Comparison of ENCODE assay signal across 22 mouse cellular contexts in the genomic region with DNA sequence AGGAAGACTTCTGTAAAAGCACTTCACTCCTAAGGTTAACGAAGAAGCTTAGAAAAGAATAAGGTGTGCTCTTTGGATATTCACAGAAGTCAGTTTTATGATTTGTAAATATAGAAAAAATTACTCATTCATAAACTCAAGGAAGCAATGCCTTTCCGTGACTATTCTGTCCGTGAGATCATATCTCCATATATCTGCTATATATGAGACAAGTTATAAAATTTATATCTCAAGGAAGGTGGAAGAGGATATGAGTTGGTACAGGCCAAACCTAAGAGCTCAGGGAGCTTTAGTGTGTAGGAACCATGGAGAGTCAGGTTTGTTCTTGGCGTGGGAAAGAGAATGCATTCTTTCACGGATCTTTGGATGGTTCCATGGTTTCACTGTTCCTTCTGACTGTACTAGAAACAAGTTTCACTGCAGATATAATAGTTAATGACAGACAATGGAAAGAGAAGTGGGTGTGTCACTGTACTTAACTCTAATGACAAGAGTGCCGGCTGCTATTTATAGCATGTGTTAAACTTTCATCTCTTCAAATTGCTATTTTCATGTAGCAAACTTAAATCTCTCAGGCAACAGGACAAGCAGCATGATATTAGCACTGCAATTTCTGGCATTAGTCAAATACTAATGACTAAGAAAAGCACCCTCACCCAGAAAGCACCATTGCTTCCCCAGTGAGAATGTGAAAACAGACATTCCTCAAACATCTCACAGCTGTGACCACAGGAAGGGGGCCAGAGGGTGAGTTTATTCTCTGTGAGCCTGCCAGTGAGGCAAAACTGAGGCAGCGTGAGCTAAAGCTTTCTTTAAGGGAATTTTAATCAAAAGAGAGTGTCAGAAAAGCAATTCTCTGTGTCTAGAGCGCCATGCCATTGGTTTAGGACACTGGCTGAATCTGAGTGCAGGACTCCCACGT.
A peak's percentile ranks its signal among the peaks of the same experiment; 100 is the strongest.
DNase-seq lines count a peak whose midpoint lies in the region; ATAC-seq and TF ChIP-seq lines count a peak whose summit lies in the region.
"Had no signal": no experiment of that assay in that cellular context is flagged by ENCODE, and none has a peak within 500 bp of the region (broad histone marks: within the 10 kb centered on the region; RNA-seq: fewer than 3 reads in every experiment).

No protein-coding gene starts in this region.

- no peaks in the 10 kb centered on the region for H3K4me1 ChIP-seq in embryonic facial prominence, embryonic 14.5 days (ENCODE audit: control insufficient read depth, insufficient read depth, low read length)
- no peaks in the 10 kb centered on the region for H3K4me1 ChIP-seq in embryonic facial prominence, embryonic 10.5 days
- H3K4me1 ChIP-seq in heart, embryonic 16.5 days (ENCODE audit: control insufficient read depth, insufficient read depth, low read length): peaks cover 9% of the 10 kb centered on the region; the same call in 1 of the 2 replicates
- no peaks in the 10 kb centered on the region for H3K4me1 ChIP-seq in stomach, embryonic 15.5 days
- no peaks in the 10 kb centered on the region for H3K4me1 ChIP-seq in cerebellum, adult 2 months (ENCODE audit: control insufficient read depth, insufficient read depth, low read length)
- H3K4me1 ChIP-seq: hindbrain, embryonic 10.5 days; liver, embryonic 12.5 days; midbrain, embryonic 12.5 days; neural tube, embryonic 13.5 days had no signal

- no peak for ATAC-seq in embryonic facial prominence, embryonic 14.5 days (ENCODE audit: low read depth)
- no peak for ATAC-seq in heart, embryonic 16.5 days (replicated peaks; ENCODE audit: extremely low read depth, insufficient read depth, low FRiP score)
- ATAC-seq in stomach, embryonic 15.5 days (ENCODE audit: insufficient read depth, low FRiP score, low read depth): no peak
- ATAC-seq: hindbrain, postnatal 0 days; liver, embryonic 12.5 days had no signal

- no peak overlapping the region for H3K27ac ChIP-seq in embryonic facial prominence, embryonic 14.5 days (replicated peaks; ENCODE audit: low read depth, low read length)
- no peak overlapping the region for H3K27ac ChIP-seq in embryonic facial prominence, embryonic 10.5 days (replicated peaks)
- 0 out of 2 replicates have a peak overlapping the region, but pooled peaks have one; percentile 24 for H3K27ac ChIP-seq in heart, embryonic 16.5 days (ENCODE audit: low read length)
- H3K27ac ChIP-seq in stomach, embryonic 15.5 days: peak overlapping the region; percentile 57; the same call in 1 of the 2 replicates
- H3K27ac ChIP-seq in cerebellum, adult 2 months (ENCODE audit: insufficient read depth, low read length): no peak overlapping the region
- H3K27ac ChIP-seq: heart, adult 2 months; hindbrain, embryonic 10.5 days; hindbrain, postnatal 0 days; liver, embryonic 12.5 days; midbrain, embryonic 12.5 days; neural tube, embryonic 13.5 days had no signal

- H3K4me2 ChIP-seq in embryonic facial prominence, embryonic 14.5 days (ENCODE audit: low read depth, low read length): no peak overlapping the region
- H3K4me2 ChIP-seq in heart, embryonic 16.5 days (ENCODE audit: low read depth, low read length): no peak overlapping the region
- no peak overlapping the region for H3K4me2 ChIP-seq in stomach, embryonic 15.5 days
- H3K4me2 ChIP-seq: liver, embryonic 12.5 days; midbrain, embryonic 12.5 days; neural tube, embryonic 13.5 days had no signal

- no peak overlapping the region for H3K9ac ChIP-seq in embryonic facial prominence, embryonic 14.5 days (ENCODE audit: low read depth, low read length)
- H3K9ac ChIP-seq in heart, embryonic 16.5 days (ENCODE audit: low read length): no peak overlapping the region
- no peak overlapping the region for H3K9ac ChIP-seq in stomach, embryonic 15.5 days
- H3K9ac ChIP-seq: liver, embryonic 12.5 days; midbrain, embryonic 12.5 days; neural tube, embryonic 13.5 days had no signal

- no peak for TF ChIP-seq POLR2A in cerebellum, adult 2 months (IDR thresholded peaks at IDR 0.05; ENCODE audit: borderline replicate concordance, insufficient read depth, low read length)

- WGBS in embryonic facial prominence, embryonic 14.5 days: 73% methylated on average over 9 of the region's 9 CpGs
- WGBS in embryonic facial prominence, embryonic 10.5 days: 82% methylated on average over 9 of the region's 9 CpGs
- WGBS in heart, embryonic 16.5 days: 63% methylated on average over 9 of the region's 9 CpGs
- WGBS in stomach, embryonic 15.5 days: 72% methylated on average over 9 of the region's 9 CpGs
- 79% methylated on average over 9 of the region's 9 CpGs for whole genome bisulfite sequencing in cerebellum, adult 2 months

- no peak for TF ChIP-seq CTCF in cerebellum, adult 2 months (IDR thresholded peaks at IDR 0.05; ENCODE audit: borderline replicate concordance, insufficient read depth, low read depth, low read length)

- H3K27me3 ChIP-seq in embryonic facial prominence, embryonic 14.5 days (replicated peaks; ENCODE audit: control insufficient read depth, insufficient read depth, low read length): no peaks in the 10 kb centered on the region
- no peaks in the 10 kb centered on the region for H3K27me3 ChIP-seq in embryonic facial prominence, embryonic 10.5 days (replicated peaks; ENCODE audit: low read depth, poor library complexity, severe bottlenecking)
- no peaks in the 10 kb centered on the region for H3K27me3 ChIP-seq in heart, embryonic 16.5 days (ENCODE audit: control insufficient read depth, insufficient read depth, low read length)
- H3K27me3 ChIP-seq in stomach, embryonic 15.5 days (replicated peaks): no peaks in the 10 kb centered on the region
- H3K27me3 ChIP-seq in cerebellum, adult 2 months (ENCODE audit: control insufficient read depth, insufficient read depth, low read length): no peaks in the 10 kb centered on the region
- H3K27me3 ChIP-seq: CH12.LX; liver, embryonic 12.5 days; midbrain, embryonic 12.5 days; neural tube, embryonic 13.5 days had no signal

- H3K36me3 ChIP-seq in embryonic facial prominence, embryonic 14.5 days (ENCODE audit: control insufficient read depth, insufficient read depth, low read length): no peaks in the 10 kb centered on the region
- H3K36me3 ChIP-seq in embryonic facial prominence, embryonic 10.5 days (replicated peaks): no peaks in the 10 kb centered on the region
- no peaks in the 10 kb centered on the region for H3K36me3 ChIP-seq in heart, embryonic 16.5 days (ENCODE audit: control insufficient read depth, insufficient read depth)
- H3K36me3 ChIP-seq in stomach, embryonic 15.5 days: no peaks in the 10 kb centered on the region
- H3K36me3 ChIP-seq: hindbrain, embryonic 10.5 days; liver, embryonic 12.5 days; midbrain, embryonic 12.5 days; neural tube, embryonic 13.5 days had no signal

- no peaks in the 10 kb centered on the region for H3K9me3 ChIP-seq in embryonic facial prominence, embryonic 14.5 days (ENCODE audit: control insufficient read depth, low read length)
- no peaks in the 10 kb centered on the region for H3K9me3 ChIP-seq in embryonic facial prominence, embryonic 10.5 days
- H3K9me3 ChIP-seq in heart, embryonic 16.5 days (replicated peaks; ENCODE audit: control insufficient read depth, low read length): no peaks in the 10 kb centered on the region
- H3K9me3 ChIP-seq in stomach, embryonic 15.5 days: no peaks in the 10 kb centered on the region
- H3K9me3 ChIP-seq: hindbrain, embryonic 10.5 days; liver, embryonic 12.5 days; midbrain, embryonic 12.5 days; neural tube, embryonic 13.5 days had no signal

- no peak overlapping the region for H3K4me3 ChIP-seq in embryonic facial prominence, embryonic 14.5 days (ENCODE audit: low read depth, low read length)
- H3K4me3 ChIP-seq in embryonic facial prominence, embryonic 10.5 days: no peak overlapping the region
- H3K4me3 ChIP-seq in heart, embryonic 16.5 days (ENCODE audit: low read length): no peak overlapping the region
- H3K4me3 ChIP-seq in stomach, embryonic 15.5 days (replicated peaks): no peak overlapping the region
- no peak overlapping the region for H3K4me3 ChIP-seq in cerebellum, adult 2 months (replicated peaks; ENCODE audit: insufficient read depth, low read depth, low read length)
- H3K4me3 ChIP-seq: heart, adult 2 months; hindbrain, embryonic 10.5 days; liver, embryonic 12.5 days; midbrain, embryonic 12.5 days; neural tube, embryonic 13.5 days had no signal

- intact Hi-C loops in heart, postnatal 36 days (cut with DNase I): no loop called here

- DNase-seq in embryonic facial prominence, embryonic 14.5 days (ENCODE audit: low spot score): peak; percentile 1
- no peak for DNase-seq in embryonic facial prominence, embryonic 10.5 days (ENCODE audit: low spot score)
- no peak for DNase-seq in heart, postnatal 36 days
- DNase-seq in adipocyte (ENCODE audit: low spot score): peak; percentile 63
- no peak for DNase-seq in cerebellum, adult 2 months
- DNase-seq in kidney, adult 11 months: no peak
- DNase-seq: cerebellum, adult 9-10 months; heart, adult 2 months; kidney, adult 8-10 months; kidney, postnatal 25 days; layer of hippocampus, adult 9-11 months; lung, adult 2 months; right cerebral cortex, adult 18-20 months; thymus, adult 2 months had no signal

Comparison
In these comparisons a context has a peak if more than half of its experiments do, and no peak if none do; other contexts are left out.
1. DNase-seq: peak in embryonic facial prominence, embryonic 14.5 days (single experiment) and adipocyte (single experiment); none in embryonic facial prominence, embryonic 10.5 days (single experiment), heart, postnatal 36 days (0 of 2), cerebellum, adult 2 months (0 of 2) and kidney, adult 11 months (single experiment).
2. H3K27ac ChIP-seq: peak in heart, embryonic 16.5 days (single experiment) and stomach, embryonic 15.5 days (single experiment); none in embryonic facial prominence, embryonic 14.5 days (single experiment), embryonic facial prominence, embryonic 10.5 days (single experiment) and cerebellum, adult 2 months (single experiment).